ENCODE assay signal across 10 mouse cellular contexts in the genomic region with DNA sequence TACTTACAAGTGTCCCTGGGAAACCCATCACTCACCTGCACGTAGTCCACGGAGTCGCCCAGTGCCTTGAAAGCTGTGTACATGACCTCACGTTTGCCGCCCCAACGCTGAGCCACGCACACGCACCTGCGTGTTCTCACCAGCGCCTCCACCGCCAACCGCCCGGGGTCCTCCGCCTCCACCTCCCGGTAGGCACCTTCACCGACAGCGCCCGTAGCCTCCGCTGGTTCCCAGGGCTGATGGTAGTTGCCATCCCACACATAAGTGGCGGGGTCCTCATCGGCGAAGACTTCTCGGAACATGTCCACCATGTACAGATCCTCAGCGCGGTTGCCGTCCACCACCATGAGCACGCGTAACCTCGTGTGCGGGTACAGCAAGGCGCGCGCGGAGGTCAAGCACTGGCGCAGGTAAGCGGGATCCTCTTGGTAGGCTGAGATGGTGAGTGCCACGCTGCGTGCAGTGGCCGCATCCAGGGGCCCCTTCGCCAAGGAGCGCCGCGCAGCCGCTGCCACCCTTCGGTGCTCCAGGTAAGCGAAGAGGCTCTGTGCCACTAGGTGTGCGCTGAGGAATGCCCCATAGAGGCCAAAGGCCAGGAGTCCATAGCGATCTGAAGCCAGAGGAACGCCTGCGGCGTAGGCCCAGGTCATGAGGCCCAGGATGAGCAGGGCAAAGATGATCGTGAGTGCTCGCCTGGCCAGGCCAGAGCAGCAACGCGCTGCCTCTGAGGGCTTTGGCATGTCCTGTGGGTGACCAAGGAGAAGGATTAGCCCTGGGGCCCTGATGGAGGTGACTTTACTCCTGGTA. TPM values are rescaled to one million over a fixed set of nuclear protein-coding genes. Genes with fewer than 3 reads are reported as not detected.
DNase-seq lines count a peak whose midpoint lies in the region; ATAC-seq and TF ChIP-seq lines count a peak whose summit lies in the region.
"Had no signal": no experiment of that assay in that cellular context is flagged by ENCODE, and none has a peak within 500 bp of the region (broad histone marks: within the 10 kb centered on the region; RNA-seq: fewer than 3 reads in every experiment).

No protein-coding gene starts in this region.

- peak; percentile 55 for ATAC-seq in kidney, embryonic 16.5 days (ENCODE audit: low FRiP score, low TSS enrichment)
- peak; percentile 31; the same call in 1 of the 2 replicates for ATAC-seq in hindbrain, embryonic 11.5 days (ENCODE audit: low FRiP score)
- peak; percentile 40; the same call in 1 of the 2 replicates for ATAC-seq in midbrain, embryonic 14.5 days (ENCODE audit: low FRiP score, low TSS enrichment)

- no peak for TF ChIP-seq CTCF in cortical plate, adult 2 months (IDR thresholded peaks at IDR 0.05; ENCODE audit: extremely low read depth, insufficient read depth, low read length)

- no peak overlapping the region for H3K27ac ChIP-seq in kidney, embryonic 16.5 days (ENCODE audit: low read length)
- no peak overlapping the region; the same call in 1 of the 2 replicates for H3K27ac ChIP-seq in cortical plate, adult 2 months (ENCODE audit: insufficient read depth, low read length)
- no peak overlapping the region for H3K27ac ChIP-seq in hindbrain, embryonic 11.5 days (ENCODE audit: low read depth, low read length)
- H3K27ac ChIP-seq in midbrain, embryonic 14.5 days (replicated peaks; ENCODE audit: low read depth, low read length), result no peak overlapping the region

- H3K36me3 ChIP-seq in kidney, embryonic 16.5 days (ENCODE audit: insufficient read depth, low read length), result 0 out of 2 replicates have a peak, but pooled peaks cover 5% of the 10 kb centered on the region
- H3K36me3 ChIP-seq in hindbrain, embryonic 11.5 days (ENCODE audit: control insufficient read depth, insufficient read depth, low read length), result no peaks in the 10 kb centered on the region
- no peaks in the 10 kb centered on the region for H3K36me3 ChIP-seq in midbrain, embryonic 14.5 days (ENCODE audit: control insufficient read depth, insufficient read depth, low read length)

- peak overlapping the region; percentile 43 for H3K4me2 ChIP-seq in kidney, embryonic 16.5 days (replicated peaks; ENCODE audit: low read depth, low read length)
- H3K4me2 ChIP-seq in hindbrain, embryonic 11.5 days (replicated peaks; ENCODE audit: low read depth, low read length), result 0 out of 2 replicates have a peak overlapping the region, but pooled peaks have one; percentile 7
- H3K4me2 ChIP-seq in midbrain, embryonic 14.5 days (ENCODE audit: low read length), result peak overlapping the region; percentile 45

- H3K4me1 ChIP-seq in kidney, embryonic 16.5 days (ENCODE audit: insufficient read depth, low read length), result no peaks in the 10 kb centered on the region
- H3K4me1 ChIP-seq in cortical plate, adult 2 months (ENCODE audit: control insufficient read depth, insufficient read depth, low read length), result no peaks in the 10 kb centered on the region
- H3K4me1 ChIP-seq in hindbrain, embryonic 11.5 days (replicated peaks; ENCODE audit: control insufficient read depth, insufficient read depth, low read length), result no peaks in the 10 kb centered on the region
- H3K4me1 ChIP-seq in midbrain, embryonic 14.5 days (ENCODE audit: control insufficient read depth, insufficient read depth, low read length), result no peaks in the 10 kb centered on the region

- no peak for TF ChIP-seq POLR2A in cortical plate, adult 2 months (IDR thresholded peaks at IDR 0.05; ENCODE audit: extremely low read depth, insufficient read depth, low read length)

- no peaks in the 10 kb centered on the region; the same call in 1 of the 2 replicates for H3K27me3 ChIP-seq in kidney, embryonic 16.5 days (ENCODE audit: insufficient read depth, low read length)
- peaks cover 6% of the 10 kb centered on the region; the same call in 1 of the 2 replicates for H3K27me3 ChIP-seq in hindbrain, embryonic 11.5 days (ENCODE audit: control insufficient read depth, insufficient read depth, low read length)
- no peaks in the 10 kb centered on the region for H3K27me3 ChIP-seq in midbrain, embryonic 14.5 days (ENCODE audit: control insufficient read depth, insufficient read depth, low read length)

- no peak overlapping the region for H3K9ac ChIP-seq in kidney, embryonic 16.5 days (replicated peaks; ENCODE audit: low read length)
- H3K9ac ChIP-seq in hindbrain, embryonic 11.5 days (ENCODE audit: low read depth, low read length), result no peak overlapping the region
- H3K9ac ChIP-seq in midbrain, embryonic 14.5 days (replicated peaks; ENCODE audit: low read length), result 0 out of 2 replicates have a peak overlapping the region, but pooled peaks have one; percentile 12

- peak overlapping the region; percentile 17 for H3K4me3 ChIP-seq in kidney, embryonic 16.5 days (ENCODE audit: low read length)
- peak overlapping the region; percentile 80 for H3K4me3 ChIP-seq in cortical plate, adult 2 months (ENCODE audit: insufficient read depth, low read length)
- H3K4me3 ChIP-seq in hindbrain, embryonic 11.5 days (ENCODE audit: low read depth, low read length), result no peak overlapping the region
- H3K4me3 ChIP-seq in midbrain, embryonic 14.5 days (replicated peaks; ENCODE audit: low read depth, low read length), result peak overlapping the region; percentile 19

- 20% methylated on average over 55 of the region's 55 CpGs for WGBS in kidney, embryonic 16.5 days
- WGBS in hindbrain, embryonic 11.5 days, result 18% methylated on average over 54 of the region's 55 CpGs
- 23% methylated on average over 55 of the region's 55 CpGs for WGBS in midbrain, embryonic 14.5 days

- DNase-seq in kidney, adult 11 months, result no peak
- DNase-seq in hindbrain, embryonic 11.5 days (ENCODE audit: low spot score), result no peak
- DNase-seq in midbrain, embryonic 14.5 days, result no peak
- no peak for DNase-seq in adrenal gland, adult 8-10 months
- DNase-seq in retina, embryonic 14.5 days (ENCODE audit: low spot score), result no peak
- no peak for DNase-seq in kidney, postnatal 14 days
- DNase-seq: lung, adult 2 months had no signal

- no peaks in the 10 kb centered on the region for H3K9me3 ChIP-seq in kidney, embryonic 16.5 days (ENCODE audit: low read length)
- no peaks in the 10 kb centered on the region for H3K9me3 ChIP-seq in hindbrain, embryonic 11.5 days (ENCODE audit: control insufficient read depth, low read length)
- H3K9me3 ChIP-seq in midbrain, embryonic 14.5 days (ENCODE audit: control insufficient read depth, low read length), result no peaks in the 10 kb centered on the region

RNA-seq across cellular contexts. Expression of gene Has1, which starts 4.9 kb away (rescaled TPM):
- 0.74 and 0.78 TPM in 2 replicates for polyA plus RNA-seq in kidney, embryonic 16.5 days (2015; fragmentation: Nextera tagmentation; extraction: Ambion mirVana)
- 0.58 and 0.61 TPM in 2 replicates for polyA plus RNA-seq in cortical plate, adult 2 months (2012; rRNA removed)
- polyA plus RNA-seq in hindbrain, embryonic 11.5 days (2014; fragmentation: Nextera tagmentation; extraction: Ambion mirVana), result 1.2 and 2.6 TPM in 2 replicates
- 0.78 and 1.2 TPM in 2 replicates for polyA plus RNA-seq in midbrain, embryonic 14.5 days (2014; fragmentation: Nextera tagmentation; extraction: Ambion mirVana)
- total RNA-seq in adrenal gland, adult 8-10 months (2022), result under 1 TPM in 2 of 4 experiments, not detected in 2; 0.23 to 0.24 TPM
- total RNA-seq: hematopoietic stem cell, adult 5-6 weeks had no signal

RNA-seq across cellular contexts. Expression of gene Spaca6, which starts 23.2 kb away (rescaled TPM):
- 30.6 and 44.9 TPM in 2 replicates for polyA plus RNA-seq in kidney, embryonic 16.5 days (2015; fragmentation: Nextera tagmentation; extraction: Ambion mirVana)
- polyA plus RNA-seq in cortical plate, adult 2 months (2012; rRNA removed), result 92.5 and 111 TPM in 2 replicates
- polyA plus RNA-seq in hindbrain, embryonic 11.5 days (2014; fragmentation: Nextera tagmentation; extraction: Ambion mirVana), result 21.8 and 35.4 TPM in 2 replicates
- 18.5 and 20.0 TPM in 2 replicates for polyA plus RNA-seq in midbrain, embryonic 14.5 days (2014; fragmentation: Nextera tagmentation; extraction: Ambion mirVana)
- total RNA-seq in adrenal gland, adult 8-10 months (2022), result 100 to 1,000 TPM in 2 of 4 experiments, 10 to 100 TPM in 2; 43.9 to 173 (median 91.6) TPM

RNA-seq across cellular contexts. Expression of gene Fpr1, which starts 33.6 kb away (rescaled TPM):
- 0.39 and 0.57 TPM in 2 replicates for polyA plus RNA-seq in kidney, embryonic 16.5 days (2015; fragmentation: Nextera tagmentation; extraction: Ambion mirVana)
- not detected in 2 replicates for polyA plus RNA-seq in cortical plate, adult 2 months (2012; rRNA removed)
- polyA plus RNA-seq in hindbrain, embryonic 11.5 days (2014; fragmentation: Nextera tagmentation; extraction: Ambion mirVana), result 0.17 and 0.25 TPM in 2 replicates
- polyA plus RNA-seq in midbrain, embryonic 14.5 days (2014; fragmentation: Nextera tagmentation; extraction: Ambion mirVana), result not detected in 2 replicates
- under 1 TPM in 1 of 4 experiments, not detected in 3; 0.17 TPM for total RNA-seq in adrenal gland, adult 8-10 months (2022)

RNA-seq across cellular contexts. Expression of gene Fpr2, which starts 37.5 kb away (rescaled TPM):
- polyA plus RNA-seq in kidney, embryonic 16.5 days (2015; fragmentation: Nextera tagmentation; extraction: Ambion mirVana), result 0.14 and 0.15 TPM in 2 replicates
- polyA plus RNA-seq in cortical plate, adult 2 months (2012; rRNA removed), result 0.65 and 0.85 TPM in 2 replicates
- polyA plus RNA-seq in hindbrain, embryonic 11.5 days (2014; fragmentation: Nextera tagmentation; extraction: Ambion mirVana), result not detected in 2 replicates
- polyA plus RNA-seq in midbrain, embryonic 14.5 days (2014; fragmentation: Nextera tagmentation; extraction: Ambion mirVana), result not detected in 2 replicates
- under 1 TPM in 1 of 4 experiments, not detected in 3; 0.56 TPM for total RNA-seq in adrenal gland, adult 8-10 months (2022)

RNA-seq across cellular contexts. Expression of gene Fpr3, which starts 37.5 kb away (rescaled TPM):
- not detected in 2 replicates for polyA plus RNA-seq in kidney, embryonic 16.5 days (2015; fragmentation: Nextera tagmentation; extraction: Ambion mirVana)
- not detected in 2 replicates for polyA plus RNA-seq in cortical plate, adult 2 months (2012; rRNA removed)
- not detected in 2 replicates for polyA plus RNA-seq in hindbrain, embryonic 11.5 days (2014; fragmentation: Nextera tagmentation; extraction: Ambion mirVana)
- polyA plus RNA-seq in midbrain, embryonic 14.5 days (2014; fragmentation: Nextera tagmentation; extraction: Ambion mirVana), result not detected in 2 replicates
- not detected for total RNA-seq in adrenal gland, adult 8-10 months (2022)
- total RNA-seq: hematopoietic stem cell, adult 5-6 weeks had no signal
- polyA plus RNA-seq: lung, adult 2 months had no signal
